Mouse (Mus musculus): Measurements from ENCODE around the gene Acox1.
A peak's percentile ranks its signal among the peaks of the same experiment; 100 is the strongest.

Acox1 gene

DNA sequence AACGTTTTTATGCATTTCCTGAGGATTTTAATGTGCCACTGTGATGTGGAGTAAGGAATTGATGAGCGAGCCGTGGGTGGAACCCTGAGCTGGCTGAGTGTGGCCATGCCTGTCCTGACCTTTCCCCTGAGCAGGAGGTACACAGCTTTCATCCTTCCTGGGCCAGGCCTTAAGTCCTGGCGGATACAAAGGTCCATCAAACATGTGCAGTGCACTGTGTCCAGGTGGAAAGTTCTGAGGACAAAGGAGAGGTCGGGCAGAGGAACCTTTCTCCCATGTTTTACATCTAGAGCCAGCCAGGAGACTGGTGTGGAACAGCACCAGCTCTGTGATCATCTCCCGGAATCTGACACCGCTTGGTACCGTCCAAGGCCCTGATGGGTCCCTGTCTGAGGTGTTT lies 10.4 kb upstream of the Acox1 start:
- DNase-seq, result no peak

DNA sequence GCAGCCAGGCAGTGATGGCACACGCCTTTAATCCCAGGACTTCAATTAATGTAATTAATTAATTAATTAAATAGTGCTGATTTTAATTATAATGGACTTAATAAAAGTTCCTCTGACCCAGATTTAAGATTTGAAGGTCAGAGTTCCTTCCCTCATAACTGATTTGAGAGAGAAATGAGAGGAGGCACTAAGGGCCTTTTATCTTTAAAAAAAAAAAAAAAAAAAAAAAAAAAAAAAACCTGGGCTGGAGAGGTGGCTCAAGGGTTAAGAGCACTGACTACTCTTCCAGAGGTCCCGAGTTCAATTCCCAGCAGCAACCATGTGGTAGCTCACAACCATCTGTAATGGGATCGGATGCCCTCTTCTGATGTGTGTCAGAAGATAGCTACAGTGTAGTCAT lies 9.8 kb upstream of the Acox1 start:
- DNase-seq, result no peak

DNA sequence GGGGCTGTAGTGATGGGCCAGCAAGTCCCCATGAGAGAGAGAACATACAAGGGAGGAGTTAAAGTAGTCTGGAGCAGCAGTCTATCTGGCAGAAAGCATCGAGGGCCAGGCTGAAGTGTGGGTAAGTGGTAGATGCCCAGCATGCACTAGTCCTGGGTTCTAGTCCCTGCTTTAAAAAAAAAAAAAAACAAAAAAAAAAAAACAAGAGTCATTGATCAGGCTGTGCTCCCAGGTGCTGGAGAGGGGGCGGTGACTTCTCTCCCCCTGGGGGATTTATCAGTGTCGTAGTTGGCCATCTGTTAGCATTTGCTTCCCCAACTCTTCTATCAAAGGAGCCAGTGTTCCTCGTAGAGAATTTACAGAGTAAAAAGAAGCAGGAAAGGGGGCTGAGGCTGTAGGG lies 7.8 kb upstream of the Acox1 start:
- DNase-seq, result no peak

GRCm38 (mm10) chr11:116203150-116203549 lies 4.3 kb upstream of the Acox1 start:
- DNase-seq, result no peak

GRCm38 (mm10) chr11:116201151-116201550 lies 2.3 kb upstream of the Acox1 start:
- no peak for DNase-seq

DNA sequence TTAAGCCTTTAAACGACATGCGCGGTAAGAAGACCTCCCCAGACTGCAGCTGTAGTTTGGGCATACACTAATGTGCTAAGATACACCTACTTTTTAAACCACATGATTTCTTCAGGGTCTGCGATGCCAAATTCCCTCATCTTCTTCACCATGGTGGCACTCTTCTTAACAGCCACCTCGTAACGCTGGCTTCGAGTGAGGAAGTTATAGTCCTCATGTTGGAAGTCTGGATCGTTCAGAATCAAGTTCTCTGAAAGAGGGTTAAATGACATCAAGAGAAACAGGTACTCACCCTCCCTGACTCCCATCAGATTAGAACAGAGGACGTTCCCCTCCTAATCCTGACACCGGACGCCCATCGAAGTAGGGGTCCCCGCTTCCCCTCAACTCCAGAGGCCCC lies 713 bp downstream of the Acox1 start:
- DNase-seq, result no peak

DNA sequence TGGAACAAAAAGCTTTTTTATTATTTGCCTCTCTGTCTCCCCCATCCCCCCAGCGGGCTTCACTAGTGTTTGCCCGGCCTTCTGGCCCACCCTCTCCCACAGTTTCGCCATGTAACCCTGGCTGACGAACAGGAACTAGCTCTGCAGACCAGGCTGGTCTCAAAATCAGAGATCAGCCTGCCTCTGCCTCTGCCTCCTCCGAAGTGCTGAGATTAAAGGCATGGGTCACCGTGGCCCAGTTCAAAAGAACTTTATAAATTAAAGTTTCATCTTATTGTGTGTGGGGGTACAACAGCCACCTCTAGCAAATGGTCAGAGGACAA lies 1.3 kb downstream of the Acox1 start:
- DNase-seq, result no peak

- DNase-seq, result no peak
Observed at GRCm38 (mm10) chr11:116196866-116197583, 1.8 kb downstream of the Acox1 start.

- no peak for DNase-seq
Observed at GRCm38 (mm10) chr11:116196336-116196735, 2.5 kb downstream of the Acox1 start.

- no peak for DNase-seq
Observed at GRCm38 (mm10) chr11:116195252-116195651, 3.6 kb downstream of the Acox1 start.

DNA sequence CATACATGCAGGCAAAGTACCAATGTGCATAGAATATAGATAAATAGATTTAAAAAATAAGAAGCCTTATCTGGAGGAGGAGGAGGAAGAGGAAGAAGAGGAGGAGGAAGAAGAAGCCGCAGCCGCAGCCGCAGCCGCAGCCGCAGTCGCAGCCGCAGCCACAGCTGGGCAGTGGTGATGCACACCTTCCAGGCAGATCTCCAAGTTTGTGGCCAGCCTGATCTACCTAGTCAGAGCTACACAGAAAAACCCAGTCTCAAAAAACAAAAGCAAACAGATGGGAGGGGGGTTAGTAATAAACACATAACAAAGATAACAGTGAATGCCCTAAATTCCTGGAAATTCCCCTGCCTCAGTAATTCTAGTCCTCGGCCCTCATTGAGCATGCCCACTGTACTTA lies 4.2 kb downstream of the Acox1 start:
- DNase-seq, result no peak

DNA sequence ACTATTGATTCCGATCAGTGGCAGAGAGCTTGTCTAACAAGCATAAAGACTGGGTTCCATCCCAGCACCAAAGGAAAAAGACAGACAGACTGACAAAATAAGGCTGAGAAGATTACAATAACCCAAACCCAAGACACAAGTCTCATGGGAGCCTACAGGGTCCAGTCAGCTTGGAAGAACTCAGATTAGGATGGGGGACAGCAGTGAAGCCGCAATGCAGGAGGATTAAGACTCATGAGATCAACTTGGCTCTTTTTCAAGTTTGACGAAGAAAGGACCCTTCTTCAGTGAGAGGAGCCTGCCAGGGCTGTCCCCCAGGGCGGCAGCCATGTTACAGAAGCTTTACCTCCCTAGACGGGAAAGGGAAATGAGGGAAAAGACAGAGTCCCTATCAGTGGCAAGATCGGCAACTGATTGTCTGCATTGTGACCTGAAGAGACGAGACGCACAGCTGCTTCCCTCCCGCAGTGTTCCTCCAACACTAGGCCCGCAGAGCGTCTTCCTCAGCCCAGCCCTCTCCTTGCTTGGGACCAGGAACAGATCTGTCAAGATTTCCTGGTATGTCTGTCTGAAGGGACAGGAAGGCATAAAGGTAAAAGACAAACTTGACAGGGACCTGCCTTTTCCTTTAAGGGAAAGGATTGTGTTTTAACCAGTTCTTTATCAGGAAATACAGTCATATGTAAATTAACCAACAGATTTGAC lies 11.5 kb downstream of the Acox1 start:
- no peak for DNase-seq

GRCm38 (mm10) chr11:116186360-116186759 lies 12.5 kb downstream of the Acox1 start:
- no peak for DNase-seq

GRCm38 (mm10) chr11:116185836-116186235 lies 13.0 kb downstream of the Acox1 start:
- no peak for DNase-seq

- no peak for DNase-seq
Observed at GRCm38 (mm10) chr11:116178411-116179121, 20.3 kb downstream of the Acox1 start.

- DNase-seq, result no peak
Observed at GRCm38 (mm10) chr11:116176010-116176409, 22.8 kb downstream of the Acox1 start.

DNA sequence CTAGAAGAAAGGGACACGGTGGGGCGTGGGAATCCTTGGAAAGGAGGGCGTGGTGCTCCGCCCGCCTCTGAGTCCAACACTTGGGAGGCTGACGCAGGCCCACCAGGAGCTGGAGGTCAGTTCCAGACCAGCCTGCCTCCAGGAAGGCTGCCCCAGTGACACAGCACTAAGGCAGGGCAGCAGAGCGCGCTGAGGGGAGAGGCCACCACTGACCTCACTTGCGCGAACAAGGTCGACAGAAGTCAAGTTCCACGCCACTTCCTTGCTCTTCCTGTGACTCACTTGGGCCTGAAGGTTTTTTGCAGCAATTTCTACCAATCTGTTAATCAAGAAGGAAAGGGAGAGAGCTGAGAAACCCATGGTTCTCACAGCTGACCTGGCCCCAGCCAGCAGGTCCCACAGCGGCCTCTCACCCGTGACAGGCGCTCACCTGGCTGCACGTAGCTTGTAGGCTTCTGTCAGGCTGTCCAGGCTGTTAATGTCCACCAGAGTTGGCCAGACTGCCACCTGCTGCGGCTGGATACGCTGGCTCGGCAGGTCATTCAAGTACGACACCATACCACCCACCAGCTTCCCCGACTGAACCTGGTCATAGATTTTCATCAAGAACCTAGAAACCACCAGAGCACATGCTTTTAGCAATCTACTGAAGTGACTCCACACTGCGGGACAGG lies 23.9 kb downstream of the Acox1 start:
- no peak for DNase-seq

DNA sequence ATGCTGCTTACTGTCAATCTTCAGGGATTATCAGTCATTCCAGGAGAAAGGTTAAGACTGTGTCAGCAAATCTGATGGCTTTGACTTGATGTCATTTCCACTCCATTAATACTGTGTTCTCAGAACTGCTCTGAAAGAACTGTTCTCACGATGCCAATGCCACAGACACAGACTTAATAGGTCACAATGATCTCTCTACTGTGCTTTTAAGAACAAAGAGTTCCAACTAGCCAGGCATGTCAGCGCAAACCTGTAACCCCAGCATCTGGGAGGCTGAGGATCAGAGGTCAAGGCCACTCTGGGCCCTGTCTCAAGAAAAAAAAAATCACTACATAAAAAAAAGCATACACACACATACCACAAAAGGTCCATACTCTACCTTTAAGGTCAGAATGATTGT lies 26.9 kb downstream of the Acox1 start:
- DNase-seq, result no peak

GRCm38 (mm10) chr11:116170003-116170800 lies 28.6 kb downstream of the Acox1 start:
- no peak for DNase-seq

GRCm38 (mm10) chr11:116169214-116169613 lies 29.6 kb downstream of the Acox1 start:
- no peak for DNase-seq

GRCm38 (mm10) chr11:116167884-116168439 lies 30.9 kb downstream of the Acox1 start, which contains the start of gene Fbf1:
Gene Fbf1 (minus strand): TSS chr11:116168166.
- DNase-seq, result peak; percentile 87 to 92

DNA sequence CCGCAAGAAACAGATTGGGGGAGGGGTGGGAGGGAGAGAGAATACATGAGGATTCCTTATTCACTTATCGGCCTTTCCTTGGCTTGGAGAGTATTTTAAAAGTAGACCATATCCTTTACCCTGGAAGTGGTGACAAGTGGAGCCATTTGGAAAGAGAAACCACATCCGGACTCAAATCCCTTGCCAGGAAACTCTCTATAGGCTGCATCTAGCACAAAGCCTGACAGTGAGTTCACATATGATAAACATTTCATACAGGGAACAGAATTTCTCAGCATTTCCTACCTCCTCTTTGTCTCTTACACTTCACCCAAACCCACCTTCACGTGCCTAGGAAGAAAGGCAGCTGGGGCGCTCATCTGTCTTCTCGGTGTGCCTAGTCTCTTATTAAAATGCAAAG lies 31.6 kb downstream of the Acox1 start:
- no peak for DNase-seq
